Mouse (Mus musculus): Measurements from ENCODE around the gene Dmd. TPM values are rescaled to one million over a fixed set of nuclear protein-coding genes. Genes with fewer than 3 reads are reported as not detected.
"Not testable (repeated sequence)": the region's sequence is repeated elsewhere in the genome, so short reads cannot be mapped to it uniquely, and the experiment has no call there.

Gene Dmd
- polyA plus RNA-seq, 1 experiment from 2014 or later: 20.7 TPM

GRCm38 (mm10) chrX:83746301-83747008 lies 797.8 kb downstream of the Dmd start:
- Histone ChIP-seq H3K9me3 (no peaks in the 10 kb centered on the region), H3K4me1 (no peaks in the 10 kb centered on the region), H3K9ac (no peak overlapping the region), H3K4me2 (no peak overlapping the region), H3K4me3 (no peak overlapping the region), H3K36me3 (no peaks in the 10 kb centered on the region), H3K27me3 (no peaks in the 10 kb centered on the region), H3K27ac (no peak overlapping the region)
- no peak for ATAC-seq (ENCODE audit: insufficient number of reproducible peaks, insufficient read depth, low FRiP score, low TSS enrichment, low read depth)
- 63% methylated on average over 4 of the region's 4 CpGs for WGBS

- Histone ChIP-seq H3K4me2 (no peak overlapping the region), H3K27ac (no peak overlapping the region), H3K9me3 (no peaks in the 10 kb centered on the region), H3K36me3 (no peaks in the 10 kb centered on the region), H3K4me1 (no peaks in the 10 kb centered on the region), H3K9ac (no peak overlapping the region), H3K4me3 (no peak overlapping the region), H3K27me3 (no peaks in the 10 kb centered on the region)
- no peak for ATAC-seq (ENCODE audit: insufficient number of reproducible peaks, insufficient read depth, low FRiP score, low TSS enrichment, low read depth)
Measured at GRCm38 (mm10) chrX:83787406-83787805, 838.7 kb downstream of the Dmd start.

- not testable (repeated sequence) for H3K4me3 ChIP-seq; H3K4me2 ChIP-seq; H3K27ac ChIP-seq; H3K27me3 ChIP-seq; H3K9me3 ChIP-seq; ATAC-seq (ENCODE audit: insufficient number of reproducible peaks, insufficient read depth, low FRiP score, low TSS enrichment, low read depth); H3K9ac ChIP-seq; H3K36me3 ChIP-seq; H3K4me1 ChIP-seq
- 42% methylated on average over 9 of the region's 9 CpGs for WGBS
Measured at GRCm38 (mm10) chrX:83867469-83867868, 918.8 kb downstream of the Dmd start.

GRCm38 (mm10) chrX:83875389-83875788 lies 926.7 kb downstream of the Dmd start:
- H3K36me3 ChIP-seq; H3K9me3 ChIP-seq; H3K27ac ChIP-seq; H3K4me1 ChIP-seq; H3K9ac ChIP-seq; H3K4me2 ChIP-seq; H3K4me3 ChIP-seq; H3K27me3 ChIP-seq; ATAC-seq (ENCODE audit: insufficient number of reproducible peaks, insufficient read depth, low FRiP score, low TSS enrichment, low read depth): not testable (repeated sequence)
- WGBS: 89% methylated on average over 11 of the region's 11 CpGs

GRCm38 (mm10) chrX:83975895-83976294 lies 1027.2 kb downstream of the Dmd start:
- Histone ChIP-seq H3K27ac (no peak overlapping the region), H3K4me1 (no peaks in the 10 kb centered on the region), H3K9ac (no peak overlapping the region), H3K27me3 (no peaks in the 10 kb centered on the region), H3K4me3 (no peak overlapping the region), H3K9me3 (no peaks in the 10 kb centered on the region), H3K4me2 (no peak overlapping the region), H3K36me3 (no peaks in the 10 kb centered on the region)
- no peak for ATAC-seq (ENCODE audit: insufficient number of reproducible peaks, insufficient read depth, low FRiP score, low TSS enrichment, low read depth)
- 65% methylated on average over 1 of the region's 1 CpGs for WGBS

GRCm38 (mm10) chrX:84001294-84001693 lies 1052.6 kb downstream of the Dmd start:
- no peaks in the 10 kb centered on the region for H3K9me3 ChIP-seq
- no peaks in the 10 kb centered on the region for H3K27me3 ChIP-seq
- no peak overlapping the region for H3K9ac ChIP-seq
- no peak overlapping the region for H3K4me3 ChIP-seq
- WGBS: 45% methylated on average over 7 of the region's 7 CpGs
- ATAC-seq (ENCODE audit: insufficient number of reproducible peaks, insufficient read depth, low FRiP score, low TSS enrichment, low read depth): no peak
- H3K27ac ChIP-seq: no peak overlapping the region
- H3K36me3 ChIP-seq: no peaks in the 10 kb centered on the region
- H3K4me2 ChIP-seq: no peak overlapping the region
- no peaks in the 10 kb centered on the region for H3K4me1 ChIP-seq

GRCm38 (mm10) chrX:84062431-84062830 lies 1113.8 kb downstream of the Dmd start:
- not testable (repeated sequence) for ATAC-seq (ENCODE audit: insufficient number of reproducible peaks, insufficient read depth, low FRiP score, low TSS enrichment, low read depth); H3K9ac ChIP-seq; H3K36me3 ChIP-seq; H3K27ac ChIP-seq; H3K9me3 ChIP-seq; H3K27me3 ChIP-seq; H3K4me2 ChIP-seq; H3K4me3 ChIP-seq; H3K4me1 ChIP-seq
- WGBS: 87% methylated on average over 3 of the region's 3 CpGs

- Histone ChIP-seq H3K4me1 (no peaks in the 10 kb centered on the region), H3K36me3 (no peaks in the 10 kb centered on the region), H3K9ac (no peak overlapping the region), H3K27me3 (no peaks in the 10 kb centered on the region), H3K27ac (no peak overlapping the region), H3K9me3 (no peaks in the 10 kb centered on the region), H3K4me2 (no peak overlapping the region), H3K4me3 (no peak overlapping the region)
- no peak for ATAC-seq (ENCODE audit: insufficient number of reproducible peaks, insufficient read depth, low FRiP score, low TSS enrichment, low read depth)
- WGBS: 58% methylated on average over 2 of the region's 2 CpGs
Measured at GRCm38 (mm10) chrX:84165872-84166271, 1217.2 kb downstream of the Dmd start.

- Histone ChIP-seq H3K9ac (no peak overlapping the region), H3K27me3 (no peaks in the 10 kb centered on the region), H3K4me2 (no peak overlapping the region), H3K4me1 (no peaks in the 10 kb centered on the region), H3K27ac (no peak overlapping the region), H3K4me3 (no peak overlapping the region), H3K9me3 (no peaks in the 10 kb centered on the region), H3K36me3 (no peaks in the 10 kb centered on the region)
- WGBS: 69% methylated on average over 2 of the region's 2 CpGs
- ATAC-seq (ENCODE audit: insufficient number of reproducible peaks, insufficient read depth, low FRiP score, low TSS enrichment, low read depth): no peak
Measured at GRCm38 (mm10) chrX:84241297-84241859, 1292.7 kb downstream of the Dmd start.

GRCm38 (mm10) chrX:84330593-84330992 lies 1381.9 kb downstream of the Dmd start:
- Histone ChIP-seq H3K4me1 (no peaks in the 10 kb centered on the region), H3K36me3 (no peaks in the 10 kb centered on the region), H3K9me3 (no peaks in the 10 kb centered on the region), H3K4me3 (no peak overlapping the region), H3K27me3 (no peaks in the 10 kb centered on the region), H3K27ac (no peak overlapping the region), H3K9ac (no peak overlapping the region), H3K4me2 (no peak overlapping the region)
- ATAC-seq (ENCODE audit: insufficient number of reproducible peaks, insufficient read depth, low FRiP score, low TSS enrichment, low read depth): no peak

- 89% methylated on average over 1 of the region's 1 CpGs for WGBS
- Histone ChIP-seq H3K27me3 (no peaks in the 10 kb centered on the region), H3K27ac (no peak overlapping the region), H3K9me3 (no peaks in the 10 kb centered on the region), H3K4me1 (no peaks in the 10 kb centered on the region), H3K4me3 (no peak overlapping the region), H3K36me3 (no peaks in the 10 kb centered on the region), H3K9ac (no peak overlapping the region), H3K4me2 (no peak overlapping the region)
- no peak for ATAC-seq (ENCODE audit: insufficient number of reproducible peaks, insufficient read depth, low FRiP score, low TSS enrichment, low read depth)
Measured at GRCm38 (mm10) chrX:84332177-84332576, 1383.5 kb downstream of the Dmd start.

- Histone ChIP-seq H3K4me3 (no peak overlapping the region), H3K9me3 (no peaks in the 10 kb centered on the region), H3K36me3 (no peaks in the 10 kb centered on the region), H3K27ac (no peak overlapping the region), H3K9ac (no peak overlapping the region), H3K27me3 (no peaks in the 10 kb centered on the region; the same call in 1 of the 2 replicates), H3K4me2 (no peak overlapping the region), H3K4me1 (no peaks in the 10 kb centered on the region)
- ATAC-seq (ENCODE audit: insufficient number of reproducible peaks, insufficient read depth, low FRiP score, low TSS enrichment, low read depth): no peak
Measured at GRCm38 (mm10) chrX:84364981-84365380, 1416.3 kb downstream of the Dmd start.

Data from embryonic facial prominence, embryonic 13.5 days (tissue).